Mouse (Mus musculus) pancreas, adult 10 weeks (tissue): ENCODE results near the gene Mustn1. TPM values are rescaled to one million over a fixed set of nuclear protein-coding genes. Genes with fewer than 3 reads are reported as not detected.

ENCODE experiments used
- polyA plus RNA-seq: library from polyadenylated mRNA; stranded (reverse); fragments of 350-450 nt; fragmentation: Illumina TruSeq; extraction: RNeasy Lipid Tissue Mini Kit (QIAGEN cat#74804); gene quantifications from one replicate; pipeline ENCODE4 v1.2.3, GENCODE M21; 2015; ENCODE audit warnings: low read depth, low replicate concordance; ENCODE audit not compliant: insufficient read depth

Mustn1 gene
- 10.4 TPM for polyA plus RNA-seq

GRCm38 (mm10) chr14:30878958-30879571 lies at the start of gene Mustn1:
TSS of gene Mustn1 (plus strand) at chr14:30879200.

GRCm38 (mm10) chr14:30886204-30886603 lies 7.2 kb downstream of the Mustn1 start, which contains the start of gene Itih4:
TSS of gene Itih4 (plus strand) at chr14:30886476.

GRCm38 (mm10) chr14:30923375-30924105 lies 44.5 kb downstream of the Mustn1 start, which contains the start of gene Itih3:
TSS of gene Itih3 (minus strand) at chr14:30923760.

Other genes with a start within 250 kb of the Mustn1 start
- gene Rft1, start 224.8 kb upstream of the Mustn1 start, polyA plus RNA-seq: 3.4 TPM
- 1.4 TPM for gene Sfmbt1, start 164.4 kb upstream of the Mustn1 start, polyA plus RNA-seq
- gene Tmem110, start 53.6 kb upstream of the Mustn1 start, polyA plus RNA-seq: 2.0 TPM
- gene Itih4, start 7.3 kb downstream of the Mustn1 start, polyA plus RNA-seq: 4.3 TPM
- 0.31 TPM for gene Itih3, start 44.6 kb downstream of the Mustn1 start, polyA plus RNA-seq
- gene Itih1, start 64.1 kb downstream of the Mustn1 start, polyA plus RNA-seq: not detected
- 2.4 TPM for gene Nek4, start 72.2 kb downstream of the Mustn1 start, polyA plus RNA-seq
- gene Glt8d1, start 122.2 kb downstream of the Mustn1 start, polyA plus RNA-seq: 30.6 TPM
- 75.8 TPM for gene Spcs1, start 122.5 kb downstream of the Mustn1 start, polyA plus RNA-seq
- gene Pbrm1, start 139.9 kb downstream of the Mustn1 start, polyA plus RNA-seq: 6.9 TPM
- 31.7 TPM for gene Gnl3, start 140.0 kb downstream of the Mustn1 start, polyA plus RNA-seq
- 7.6 TPM for gene Smim4, start 249.8 kb downstream of the Mustn1 start, polyA plus RNA-seq